Mouse (Mus musculus): Measurements from ENCODE around the gene Map2k7. TPM values are rescaled to one million over a fixed set of nuclear protein-coding genes. Genes with fewer than 3 reads are reported as not detected.
A peak's percentile ranks its signal among the peaks of the same experiment; 100 is the strongest.

Map2k7 gene
- total RNA-seq, 1 experiment from 2014 or later = 60.0 TPM

DNA sequence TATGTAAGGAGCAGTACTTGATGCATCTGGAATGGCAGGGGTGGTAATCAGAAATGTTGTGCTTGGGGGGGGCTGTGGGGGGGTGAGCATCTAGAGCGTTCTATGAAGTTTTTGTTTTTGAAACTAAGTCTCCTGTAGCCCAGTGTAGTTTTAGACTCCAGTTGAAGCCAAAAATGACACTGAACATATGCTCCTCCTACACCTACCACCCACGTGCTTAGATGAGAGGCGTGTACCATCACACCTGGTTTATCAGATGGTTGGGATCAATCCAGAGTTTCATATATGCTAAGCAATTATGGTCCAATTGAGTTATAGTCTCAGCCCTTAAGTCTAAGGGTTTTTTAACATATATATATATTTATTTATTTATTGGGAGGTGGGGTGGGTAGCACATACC is 18.9 kb upstream of the Map2k7 start:
- ATAC-seq (replicated peaks; ENCODE audit: insufficient number of reproducible peaks, low FRiP score, low TSS enrichment, poor library complexity, severe bottlenecking) = no peak

GRCm38 (mm10) chr8:4222059-4222458 is 16.5 kb upstream of the Map2k7 start:
- no peak for ATAC-seq (replicated peaks; ENCODE audit: insufficient number of reproducible peaks, low FRiP score, low TSS enrichment, poor library complexity, severe bottlenecking)

DNA sequence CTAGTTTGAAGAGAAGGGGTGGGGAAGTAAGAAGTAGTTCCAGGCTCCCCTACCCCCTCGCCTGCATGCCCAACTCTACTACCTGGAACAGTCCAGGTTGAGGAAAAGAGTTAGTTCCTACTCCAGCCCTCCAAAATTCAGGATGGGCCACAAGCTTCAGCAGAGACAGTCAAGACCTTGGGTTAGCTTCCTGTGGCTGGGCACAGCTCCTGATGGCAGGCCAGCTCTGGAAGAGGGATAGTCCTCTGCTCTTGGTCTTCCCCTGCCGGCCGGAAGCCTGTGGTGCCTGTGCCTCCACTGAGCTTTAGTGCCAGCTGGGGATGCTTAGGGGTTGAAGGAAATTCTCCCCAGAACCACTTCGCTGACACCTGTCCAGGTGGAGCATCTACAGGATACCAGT is 12.2 kb upstream of the Map2k7 start:
- ATAC-seq (replicated peaks; ENCODE audit: insufficient number of reproducible peaks, low FRiP score, low TSS enrichment, poor library complexity, severe bottlenecking) = no peak

GRCm38 (mm10) chr8:4226739-4227347 is 11.7 kb upstream of the Map2k7 start, which contains the start of gene Lrrc8e:
Gene Lrrc8e (plus strand): TSS chr8:4226827.
- ATAC-seq (replicated peaks; ENCODE audit: insufficient number of reproducible peaks, low FRiP score, low TSS enrichment, poor library complexity, severe bottlenecking) = no peak

DNA sequence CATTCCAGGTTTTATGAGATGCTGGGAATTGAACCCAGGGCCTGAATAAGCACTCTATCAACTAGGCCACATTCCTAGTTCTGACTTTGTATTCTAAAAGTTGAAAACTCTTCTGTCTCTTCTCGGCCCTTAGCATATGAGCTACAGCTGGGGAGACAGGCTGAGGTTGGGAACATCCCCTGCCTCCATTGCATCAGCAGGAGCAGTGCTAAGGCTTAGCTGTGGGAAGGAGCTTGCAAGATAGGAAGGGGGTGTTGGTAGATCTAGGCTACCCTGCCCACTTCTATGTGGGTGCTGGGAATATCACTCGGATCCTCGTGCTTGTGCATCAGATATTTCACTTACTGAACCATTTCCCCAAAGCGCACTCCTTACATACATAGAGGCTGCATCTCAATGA is 10.6 kb upstream of the Map2k7 start:
- no peak for ATAC-seq (replicated peaks; ENCODE audit: insufficient number of reproducible peaks, low FRiP score, low TSS enrichment, poor library complexity, severe bottlenecking)

DNA sequence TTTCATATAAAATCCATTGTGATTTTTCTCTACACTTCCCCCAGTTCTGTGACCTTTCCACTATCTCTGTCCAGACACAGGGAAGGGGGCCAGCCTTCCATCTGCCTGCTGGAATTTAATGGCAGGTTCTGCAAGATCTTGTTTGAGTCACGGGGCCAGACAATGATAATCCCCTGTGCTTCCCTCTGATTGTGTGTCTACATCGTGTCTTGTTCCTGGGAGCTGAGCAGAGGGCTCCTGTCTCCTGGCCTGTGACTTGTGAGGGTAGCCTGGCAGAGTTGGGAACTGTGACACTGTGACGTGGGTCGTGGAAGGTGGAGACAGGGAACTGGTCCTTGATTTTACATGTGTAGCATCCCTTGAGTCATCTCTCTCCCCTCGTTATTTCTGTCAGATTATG is 8.8 kb upstream of the Map2k7 start:
- no peak for ATAC-seq (replicated peaks; ENCODE audit: insufficient number of reproducible peaks, low FRiP score, low TSS enrichment, poor library complexity, severe bottlenecking)

GRCm38 (mm10) chr8:4230612-4231351 is 7.8 kb upstream of the Map2k7 start:
- no peak for ATAC-seq (replicated peaks; ENCODE audit: insufficient number of reproducible peaks, low FRiP score, low TSS enrichment, poor library complexity, severe bottlenecking)

- peak; percentile 1; the same call in 1 of the 2 replicates for ATAC-seq (replicated peaks; ENCODE audit: insufficient number of reproducible peaks, low FRiP score, low TSS enrichment, poor library complexity, severe bottlenecking)
These were observed 616 bp upstream of the Map2k7 start for GRCm38 (mm10) chr8:4237814-4238433.

- ATAC-seq (replicated peaks; ENCODE audit: insufficient number of reproducible peaks, low FRiP score, low TSS enrichment, poor library complexity, severe bottlenecking) = no peak; the same call in 1 of the 2 replicates
These were observed 802 bp downstream of the Map2k7 start for GRCm38 (mm10) chr8:4239193-4239890.

DNA sequence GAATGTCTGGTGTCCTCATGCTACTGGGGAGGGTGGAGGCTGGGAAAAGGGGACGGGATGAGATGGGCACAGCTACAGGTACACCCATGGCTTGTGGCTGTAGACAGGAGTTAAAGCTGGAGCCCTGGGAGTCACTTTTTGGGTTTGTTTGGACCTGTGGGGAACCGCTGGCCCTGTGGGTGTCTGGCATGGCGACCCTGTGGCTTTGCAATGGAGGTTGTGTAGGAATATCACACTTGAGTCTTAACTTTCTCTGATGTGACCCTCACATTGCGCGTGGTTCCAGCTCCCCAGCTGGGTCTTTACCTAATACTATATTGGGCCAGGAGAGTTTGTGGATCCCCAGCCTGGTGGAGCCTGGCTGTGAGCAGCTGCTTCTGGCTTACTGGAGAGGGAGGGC is 6.5 kb downstream of the Map2k7 start:
- ATAC-seq (replicated peaks; ENCODE audit: insufficient number of reproducible peaks, low FRiP score, low TSS enrichment, poor library complexity, severe bottlenecking) = no peak

DNA sequence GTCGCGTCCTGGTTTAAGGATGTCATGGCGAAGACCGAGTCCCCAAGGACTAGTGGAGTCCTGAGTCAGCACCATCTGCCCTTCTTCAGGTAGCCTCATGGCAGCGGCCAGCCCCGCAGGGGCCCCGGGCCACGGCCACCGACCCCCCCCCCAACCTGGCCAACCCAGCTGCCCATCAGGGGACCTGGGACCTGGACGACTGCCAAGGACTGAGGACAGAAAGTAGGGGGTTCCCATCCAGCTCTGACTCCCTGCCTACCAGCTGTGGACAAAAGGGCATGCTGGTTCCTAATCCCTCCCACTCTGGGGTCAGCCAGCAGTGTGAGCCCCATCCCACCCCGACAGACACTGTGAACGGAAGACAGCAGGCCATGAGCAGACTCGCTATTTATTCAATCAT is 7.2 kb downstream of the Map2k7 start:
- no peak for ATAC-seq (replicated peaks; ENCODE audit: insufficient number of reproducible peaks, low FRiP score, low TSS enrichment, poor library complexity, severe bottlenecking)

DNA sequence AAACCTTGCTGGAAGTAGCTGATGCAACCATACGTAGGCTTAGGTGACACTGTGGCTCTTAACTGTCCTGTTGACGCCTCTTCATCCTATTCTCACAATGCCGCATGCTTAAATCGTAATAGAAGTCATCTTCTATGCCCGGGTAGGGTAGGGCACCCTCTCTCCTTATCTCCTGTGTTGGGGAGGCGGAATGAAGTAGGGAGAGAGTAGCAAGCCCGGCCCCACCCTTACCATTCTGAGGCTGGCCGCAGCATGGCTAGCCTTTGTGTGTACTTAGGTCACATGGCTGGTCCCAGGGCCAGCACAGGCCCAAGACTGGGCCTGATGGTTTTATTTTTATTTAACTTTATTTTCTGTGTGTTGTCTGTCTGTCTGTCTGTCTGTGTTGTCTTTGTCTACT is 8.7 kb downstream of the Map2k7 start:
- no peak for ATAC-seq (replicated peaks; ENCODE audit: insufficient number of reproducible peaks, low FRiP score, low TSS enrichment, poor library complexity, severe bottlenecking)

- ATAC-seq (replicated peaks; ENCODE audit: insufficient number of reproducible peaks, low FRiP score, low TSS enrichment, poor library complexity, severe bottlenecking) = no peak
These were observed 9.5 kb downstream of the Map2k7 start, which contains the start of gene Tgfbr3l for GRCm38 (mm10) chr8:4247951-4248540. Gene Tgfbr3l (plus strand): TSS chr8:4248214.

- ATAC-seq (replicated peaks; ENCODE audit: insufficient number of reproducible peaks, low FRiP score, low TSS enrichment, poor library complexity, severe bottlenecking) = no peak
These were observed 10.7 kb downstream of the Map2k7 start for GRCm38 (mm10) chr8:4249213-4249612.

- peak; percentile 53 for ATAC-seq (replicated peaks; ENCODE audit: insufficient number of reproducible peaks, low FRiP score, low TSS enrichment, poor library complexity, severe bottlenecking)
These were observed 11.9 kb downstream of the Map2k7 start for GRCm38 (mm10) chr8:4250306-4250970.

DNA sequence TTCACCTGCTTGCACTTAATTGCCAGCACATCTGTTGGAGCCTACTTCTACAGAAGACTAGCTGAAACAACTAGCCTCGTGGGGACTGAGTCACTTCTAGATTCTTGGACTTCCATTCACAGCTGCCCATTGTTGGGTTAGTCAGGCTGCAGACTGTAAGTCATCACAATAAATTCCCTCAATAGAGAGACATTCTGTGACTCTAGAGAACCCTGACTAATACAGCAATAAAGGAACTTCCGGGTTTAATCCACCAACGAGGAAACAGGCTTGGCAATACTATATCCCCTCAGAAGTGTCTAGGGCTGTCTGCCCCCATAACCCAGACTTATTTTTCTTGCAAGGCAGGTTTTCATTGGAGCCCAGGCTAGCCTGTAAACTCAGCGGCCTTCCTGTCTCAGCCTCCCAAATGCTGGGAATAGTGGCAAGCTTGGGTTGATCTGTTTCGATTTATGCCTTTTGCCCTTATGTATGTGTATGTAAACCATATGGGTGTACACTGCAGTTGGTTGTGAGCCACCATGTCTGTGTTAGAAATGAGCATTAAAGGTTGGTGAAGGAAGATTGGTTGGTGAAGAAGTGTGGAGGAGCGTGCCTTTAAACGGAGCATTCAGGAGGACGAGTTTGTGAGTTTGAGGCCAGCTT is 13.7 kb downstream of the Map2k7 start:
- no peak for ATAC-seq (replicated peaks; ENCODE audit: insufficient number of reproducible peaks, low FRiP score, low TSS enrichment, poor library complexity, severe bottlenecking)

DNA sequence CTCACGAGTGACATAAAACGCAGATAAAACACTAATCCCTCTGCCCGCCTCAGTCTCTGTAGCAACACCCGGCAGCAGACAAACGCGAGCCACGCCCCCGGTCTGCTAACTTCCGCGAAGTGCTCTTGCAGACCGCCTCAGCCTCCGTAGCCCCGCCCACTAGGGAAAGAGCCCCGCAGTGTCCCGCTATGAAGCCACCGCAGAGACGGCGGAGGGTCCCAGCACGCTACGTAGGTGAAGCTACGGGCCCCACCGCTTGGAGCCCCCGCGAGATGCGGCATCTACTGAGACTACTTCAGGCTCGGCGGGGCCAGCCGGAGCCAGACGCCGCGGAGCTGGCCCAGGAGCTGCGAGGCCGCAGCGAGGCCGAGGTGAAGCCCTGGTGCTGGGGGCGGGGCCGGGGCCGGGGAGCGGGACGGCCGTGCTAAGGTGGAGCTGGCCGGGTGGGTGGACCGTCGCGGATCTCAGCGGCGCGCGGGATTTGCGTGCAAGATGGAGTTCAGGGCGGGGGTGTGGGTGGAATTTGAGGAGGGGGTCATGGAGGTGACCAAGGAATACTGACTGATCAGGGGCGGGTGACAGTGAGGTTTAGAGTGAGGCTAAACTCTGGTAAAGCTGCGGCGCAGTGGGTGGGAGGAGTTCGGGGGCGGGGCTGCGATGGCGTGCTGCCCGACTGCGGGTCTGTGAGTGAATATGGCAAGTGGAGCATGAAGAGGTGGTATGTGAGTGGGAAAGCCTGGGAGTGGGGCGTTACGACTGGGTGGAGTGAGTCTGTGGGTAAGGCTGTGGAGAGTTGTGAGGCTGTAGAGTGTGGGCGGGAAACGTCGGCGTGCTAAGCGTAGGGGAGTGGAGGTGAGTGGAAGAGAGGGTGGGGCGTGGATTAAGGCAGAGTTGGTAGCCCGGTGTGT is 14.6 kb downstream of the Map2k7 start, which contains the start of gene Snapc2:
Gene Snapc2, plus strand, starts transcription at position 147 of the 908 bp plus-strand sequence.
- ATAC-seq (replicated peaks; ENCODE audit: insufficient number of reproducible peaks, low FRiP score, low TSS enrichment, poor library complexity, severe bottlenecking) = peak; percentile 79

All from monocyte, adult 5-6 weeks (primary cell).